Mouse (Mus musculus) layer of hippocampus, postnatal 10 days (tissue): ENCODE results near the gene Fam214a. TPM values are rescaled to one million over a fixed set of nuclear protein-coding genes. Genes with fewer than 3 reads are reported as not detected.

ENCODE experiments used
- DNase-seq, 2 experiments: peaks; one replicate each; pipeline ENCODE4 v3.0.0; 2021; ENCODE audit warnings: low spot score in 2 of 2
- total RNA-seq, 2 experiments: library from RNA; stranded (reverse); gene quantifications; 2 replicates each; pipeline ENCODE4 v1.2.3; 2021

Gene Fam214a
- total RNA-seq, 2 experiments from 2014 or later: 34.2 to 37.9 TPM

GRCm38 (mm10) chr9:75024089-75024488 is 71.4 kb downstream of the Fam214a start:
- DNase-seq: no peak

- no peak for DNase-seq
Observed at GRCm38 (mm10) chr9:75025689-75026088, 73.0 kb downstream of the Fam214a start.

GRCm38 (mm10) chr9:75032408-75032807 is 79.7 kb downstream of the Fam214a start:
- DNase-seq: no peak

DNA sequence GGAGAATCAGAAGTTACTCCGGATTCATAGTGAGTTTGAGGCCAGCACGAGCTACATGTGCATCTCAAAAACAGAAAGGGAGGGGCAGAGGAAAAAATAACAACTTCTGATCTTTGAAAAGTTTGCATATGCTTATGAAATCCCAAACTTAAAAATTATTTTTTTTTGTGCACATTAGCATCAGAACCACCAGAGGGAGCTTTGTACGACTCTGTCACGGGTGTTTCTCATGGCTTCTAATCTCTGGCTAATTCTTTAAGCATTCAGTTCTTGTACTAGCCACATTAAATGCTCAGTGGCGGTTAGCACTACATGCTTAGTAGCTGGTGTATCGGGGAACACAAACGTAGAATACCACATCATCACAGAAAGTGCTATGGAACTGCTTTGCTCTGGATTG is 80.5 kb downstream of the Fam214a start:
- DNase-seq: no peak

DNA sequence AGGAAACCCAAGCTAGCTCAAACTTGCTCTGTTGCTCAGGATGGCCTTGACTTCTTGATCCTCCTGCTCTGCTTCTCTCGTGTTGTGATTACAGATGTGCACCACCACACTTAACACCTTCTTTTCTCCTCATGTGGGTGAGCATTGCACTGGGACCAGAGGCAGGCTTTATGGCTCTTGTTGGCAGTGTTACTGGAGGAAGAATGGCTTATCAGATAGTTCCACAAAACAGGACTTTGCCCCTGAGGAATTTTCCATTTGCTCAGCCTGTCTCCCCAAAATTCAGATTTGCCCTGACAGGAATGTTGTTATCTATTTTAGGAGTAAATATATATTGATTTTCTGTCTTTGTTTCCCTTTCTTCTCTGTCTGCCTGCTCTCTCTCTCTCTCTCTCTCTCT is 82.0 kb downstream of the Fam214a start:
- no peak for DNase-seq

DNA sequence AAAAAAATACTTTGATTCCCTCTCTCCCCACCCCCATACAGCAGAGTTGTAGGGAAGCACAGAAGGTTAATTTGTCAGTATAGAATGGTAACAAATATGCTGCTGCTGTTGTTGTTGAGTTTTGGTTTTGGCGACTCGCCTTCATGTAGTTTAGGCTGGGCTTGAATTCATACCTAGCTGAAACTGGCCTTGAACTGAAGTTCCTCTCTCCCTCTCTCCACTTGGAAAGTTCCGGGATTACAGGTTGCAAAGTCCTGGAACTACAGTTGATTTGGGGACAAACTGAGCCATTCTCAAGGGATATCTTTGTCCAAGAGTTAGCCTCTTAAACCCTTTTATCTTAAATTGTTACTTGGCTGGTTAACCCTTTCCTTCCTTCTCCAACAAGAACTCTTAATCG is 83.3 kb downstream of the Fam214a start:
- no peak for DNase-seq

- peak; percentile 75 to 84 for DNase-seq
Observed at GRCm38 (mm10) chr9:75037451-75038356, 85.0 kb downstream of the Fam214a start, which contains the start of gene Arpp19. TSS of gene Arpp19 (plus strand) at chr9:75037614.

DNA sequence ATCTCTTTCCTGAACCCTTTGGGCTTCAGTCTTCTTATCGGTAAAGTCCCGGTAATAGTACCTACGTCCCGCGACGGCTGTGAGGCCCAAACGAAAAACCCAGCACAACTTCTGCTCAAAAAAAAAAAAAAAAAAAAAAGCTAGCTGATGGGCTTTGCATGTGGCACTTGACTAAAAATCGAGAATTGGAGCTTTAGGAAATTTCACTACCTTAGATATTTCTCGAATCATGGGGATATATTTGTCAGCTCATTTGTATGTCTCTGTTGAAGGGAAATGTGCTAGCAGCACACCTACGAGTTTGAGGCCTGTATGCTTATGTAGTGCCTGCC is 85.6 kb downstream of the Fam214a start:
- DNase-seq: no peak

GRCm38 (mm10) chr9:75040566-75040965 is 87.9 kb downstream of the Fam214a start:
- DNase-seq: no peak

DNA sequence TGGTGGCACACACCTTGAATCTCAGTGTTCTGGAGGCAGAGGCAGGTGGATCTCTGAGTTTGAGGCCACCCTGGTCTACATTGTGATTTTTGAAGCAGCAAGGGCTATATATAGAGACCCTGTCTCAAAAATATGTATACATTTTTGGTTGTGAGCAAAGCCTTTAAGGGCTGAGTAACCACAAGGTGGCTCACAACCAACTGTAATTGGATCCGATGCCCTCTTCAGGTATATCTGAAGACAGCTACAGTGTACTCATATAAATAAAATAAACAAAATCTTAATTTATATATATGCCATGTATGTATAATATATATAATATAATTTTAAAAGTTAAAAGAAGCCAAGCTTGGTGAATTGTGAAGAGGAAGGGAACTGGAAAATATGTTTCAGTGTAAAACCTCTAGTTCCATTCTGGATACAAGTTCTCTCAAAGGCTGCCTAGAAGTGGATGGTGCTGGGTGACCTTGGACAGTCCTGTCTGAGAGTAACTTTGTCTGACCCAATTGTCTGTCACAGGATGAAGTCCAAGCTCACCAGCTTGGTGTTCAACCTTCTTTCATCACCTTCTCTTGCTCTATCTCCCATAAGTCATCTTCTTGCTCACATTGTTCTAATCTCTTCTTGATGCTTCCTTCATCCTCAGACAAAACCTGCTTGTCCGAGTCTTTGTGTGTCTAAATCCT is 89.3 kb downstream of the Fam214a start:
- DNase-seq: no peak

- no peak for DNase-seq
Observed at GRCm38 (mm10) chr9:75043191-75043590, 90.5 kb downstream of the Fam214a start.

DNA sequence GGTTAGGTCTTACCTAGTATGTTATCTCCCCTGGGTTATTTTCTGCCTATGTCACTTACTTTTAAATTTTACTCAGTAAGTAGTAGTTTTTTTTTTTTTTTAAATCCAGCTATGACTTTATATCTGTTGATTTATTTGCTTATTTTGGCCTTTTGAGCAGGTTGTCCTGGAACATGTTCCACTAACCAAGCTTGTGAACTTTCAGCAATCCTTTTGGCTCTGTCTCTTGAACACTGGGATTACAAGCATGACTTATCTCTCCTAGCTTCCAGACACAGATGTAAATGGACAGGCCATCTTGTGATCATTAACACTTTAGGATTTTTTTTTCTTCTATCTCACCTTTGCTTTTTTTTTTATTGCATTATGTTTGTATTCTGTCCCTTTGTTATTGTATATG is 94.4 kb downstream of the Fam214a start:
- DNase-seq: no peak

- no peak for DNase-seq
Observed at GRCm38 (mm10) chr9:75049100-75049499, 96.4 kb downstream of the Fam214a start.

- peak; percentile 58 to 72 for DNase-seq
Observed at GRCm38 (mm10) chr9:75050003-75050402, 97.3 kb downstream of the Fam214a start.

DNA sequence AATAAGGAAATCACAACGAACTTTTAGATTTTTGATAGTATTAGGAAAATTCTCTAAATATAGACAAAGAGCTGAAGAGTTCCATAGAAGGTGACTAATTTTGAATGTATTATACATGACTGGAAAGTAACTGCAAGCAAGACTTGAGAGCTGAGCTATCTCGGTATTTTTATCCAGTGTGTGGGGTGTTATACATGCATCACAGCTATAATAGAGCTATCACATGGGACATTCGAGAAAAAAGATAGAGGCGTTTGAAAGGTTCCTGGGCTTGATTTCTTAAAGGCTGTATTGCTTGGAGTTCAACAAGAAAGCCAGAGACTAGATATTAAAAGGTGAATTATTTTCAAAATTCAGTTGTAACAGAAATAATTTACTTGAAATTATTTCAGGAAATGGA is 99.2 kb downstream of the Fam214a start:
- DNase-seq: no peak

GRCm38 (mm10) chr9:75055046-75055445 is 102.4 kb downstream of the Fam214a start:
- no peak for DNase-seq

DNA sequence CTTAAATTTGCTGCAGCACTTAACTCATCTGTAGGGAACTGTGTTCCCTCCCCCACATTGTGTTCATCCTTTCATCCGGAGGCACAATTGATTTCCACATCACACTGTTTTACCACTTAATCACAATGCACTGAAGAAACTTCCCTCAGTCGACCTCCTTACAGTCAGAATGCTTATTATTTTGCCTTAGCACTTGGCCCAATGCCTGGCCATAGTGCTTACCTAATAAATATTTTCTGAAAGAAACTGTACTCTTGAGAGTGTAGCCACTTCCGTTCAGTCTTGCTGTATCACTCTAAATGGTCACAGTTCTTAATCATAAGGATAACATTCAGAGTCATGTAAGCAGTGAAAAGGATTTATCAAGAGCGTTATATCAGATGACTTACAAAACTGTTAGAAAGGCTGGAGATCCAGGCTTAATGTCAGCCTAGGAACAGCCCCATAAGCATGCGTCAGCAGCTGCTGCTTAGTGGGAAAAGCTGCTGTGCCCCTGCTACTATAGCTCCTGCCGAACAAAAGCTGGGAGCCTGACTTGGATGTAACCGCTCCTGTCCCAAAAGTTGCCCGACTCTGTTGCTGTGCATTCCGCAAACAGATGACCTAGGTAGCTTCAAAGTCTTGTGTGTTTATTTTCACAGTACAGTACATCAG is 112.1 kb downstream of the Fam214a start:
- no peak for DNase-seq

DNA sequence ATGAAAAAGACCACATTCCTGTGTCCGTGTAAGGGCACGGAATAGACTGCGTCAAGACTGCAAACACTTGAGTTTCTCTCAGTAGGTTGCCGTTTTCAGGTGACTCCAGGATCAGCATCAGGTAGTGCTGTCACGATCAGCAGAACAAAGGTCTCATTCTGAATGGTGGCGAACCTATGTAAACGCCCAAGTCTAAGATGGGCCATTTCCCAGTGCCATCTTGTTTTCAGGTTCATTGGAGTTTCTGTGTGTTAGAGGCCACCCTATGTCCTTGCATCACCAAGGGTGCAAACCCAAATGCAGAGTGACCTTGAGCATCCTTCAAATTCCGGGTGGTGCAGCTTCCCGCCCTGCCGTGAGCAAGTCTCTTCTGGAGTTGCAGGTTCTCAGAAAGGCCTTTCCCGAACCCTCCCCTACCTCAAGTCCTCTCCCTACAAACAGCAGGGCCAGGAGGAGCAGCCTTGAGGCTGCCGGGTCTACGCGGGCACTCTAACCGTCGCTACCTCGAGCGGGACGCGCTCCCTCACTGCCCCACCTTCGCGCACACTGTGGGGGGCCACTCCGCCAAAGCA is 117.9 kb downstream of the Fam214a start, which contains the start of gene Myo5a:
Gene Myo5a (plus strand): TSS at position 559 of the 572 bp plus-strand sequence.
- no peak for DNase-seq

GRCm38 (mm10) chr9:75071029-75071705 is 118.5 kb downstream of the Fam214a start:
- DNase-seq: peak; percentile 77 to 81

GRCm38 (mm10) chr9:75071706-75072192 is 119.1 kb downstream of the Fam214a start:
- DNase-seq: no peak

GRCm38 (mm10) chr9:75072361-75072760 is 119.7 kb downstream of the Fam214a start:
- DNase-seq: no peak
